Mouse (Mus musculus) lung, postnatal 0 days (tissue): ENCODE results near the gene Slc25a17.
A peak's percentile ranks its signal among the peaks of the same experiment; 100 is the strongest.

Source experiments
- CTCF ChIP-seq: IDR thresholded peaks from 2 replicates; pipeline ENCODE4 v1.5.1; 2016; ENCODE audit warnings: antibody characterized with exemption, mild to moderate bottlenecking
- EP300 ChIP-seq: IDR thresholded peaks from 2 replicates; pipeline ENCODE4 v1.6.1; 2016; ENCODE audit warnings: antibody characterized with exemption, mild to moderate bottlenecking, control low read depth

- peak; percentile 63 for TF ChIP-seq CTCF
- TF ChIP-seq EP300: no peak
These were observed 8.0 kb downstream of the Slc25a17 start for GRCm38 (mm10) chr15:81352638-81353037.
